Mouse (Mus musculus) right cerebral cortex, postnatal 4 days (tissue): ENCODE results near the gene Polr3gl.
"Not testable (repeated sequence)": the region's sequence is repeated elsewhere in the genome, so short reads cannot be mapped to it uniquely, and the experiment has no call there.

Experiments used
- DNase-seq: peaks from one replicate; pipeline ENCODE4 v3.0.0-alpha.2; 2022

Gene Polr3gl

GRCm38 (mm10) chr3:96593790-96594560, at the start of gene Polr3gl:
Gene Polr3gl (minus strand): TSS chr3:96594181.
- peak; percentile 91 for DNase-seq

DNA sequence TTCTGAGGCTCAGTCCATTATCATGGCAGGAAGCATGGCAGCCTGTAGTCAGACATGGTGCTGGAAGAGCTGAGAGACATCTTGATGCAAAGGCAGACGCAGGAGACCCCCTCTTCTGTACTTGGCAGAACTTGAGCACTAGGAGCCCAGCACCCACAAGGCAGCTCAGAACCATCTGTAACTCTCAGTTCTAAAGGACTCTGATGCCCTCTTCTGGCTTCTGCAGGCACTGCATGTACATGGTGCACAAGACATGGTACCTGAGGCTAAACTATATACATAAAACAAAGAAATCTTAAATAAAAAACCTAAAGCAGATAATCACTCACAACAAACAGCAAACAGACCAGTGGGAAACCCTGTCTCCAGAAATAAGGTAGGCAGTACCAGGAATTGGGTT, 45.2 kb upstream of the Polr3gl start:
- DNase-seq = peak; percentile 58

GRCm38 (mm10) chr3:96636448-96636847, 42.5 kb upstream of the Polr3gl start:
- DNase-seq = peak; percentile 6

- no peak for DNase-seq
These were observed 41.9 kb upstream of the Polr3gl start for GRCm38 (mm10) chr3:96635906-96636305.

GRCm38 (mm10) chr3:96634928-96635879, 41.2 kb upstream of the Polr3gl start, which contains the start of the genes Pex11b and Gm42957:
Gene Pex11b (plus strand): TSS chr3:96635376.
Gene Gm42957 (plus strand): TSS chr3:96635474.
- peak; percentile 80 for DNase-seq

DNA sequence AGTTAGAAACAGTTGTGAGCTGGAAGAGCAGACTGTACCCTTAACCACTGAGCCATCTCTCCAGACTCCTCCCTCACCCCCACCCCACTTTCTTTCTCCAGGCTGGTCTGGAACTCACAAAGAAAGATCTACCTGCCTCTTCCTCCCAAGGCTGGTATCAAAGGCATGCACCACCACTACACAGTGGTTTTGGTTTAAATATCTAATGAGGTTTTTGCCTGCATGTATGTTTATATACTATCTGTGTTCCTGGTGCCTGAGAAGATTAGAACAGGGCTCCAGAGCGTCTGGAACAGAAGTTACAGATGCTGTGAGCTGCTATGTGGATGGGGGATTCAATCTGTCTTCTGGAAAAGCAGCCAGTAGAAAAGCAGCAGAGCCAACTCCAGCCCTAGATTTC, 40.0 kb upstream of the Polr3gl start:
- DNase-seq = no peak

- no peak for DNase-seq
These were observed 38.1 kb upstream of the Polr3gl start for GRCm38 (mm10) chr3:96632058-96632457.

GRCm38 (mm10) chr3:96629729-96630600, 36.0 kb upstream of the Polr3gl start, which contains the start of gene Rbm8a:
Gene Rbm8a (plus strand): TSS chr3:96629933.
- peak; percentile 94 for DNase-seq

GRCm38 (mm10) chr3:96623201-96623600, 29.2 kb upstream of the Polr3gl start:
- DNase-seq = no peak

- DNase-seq = no peak
These were observed 24.0 kb upstream of the Polr3gl start for GRCm38 (mm10) chr3:96617941-96618340.

DNA sequence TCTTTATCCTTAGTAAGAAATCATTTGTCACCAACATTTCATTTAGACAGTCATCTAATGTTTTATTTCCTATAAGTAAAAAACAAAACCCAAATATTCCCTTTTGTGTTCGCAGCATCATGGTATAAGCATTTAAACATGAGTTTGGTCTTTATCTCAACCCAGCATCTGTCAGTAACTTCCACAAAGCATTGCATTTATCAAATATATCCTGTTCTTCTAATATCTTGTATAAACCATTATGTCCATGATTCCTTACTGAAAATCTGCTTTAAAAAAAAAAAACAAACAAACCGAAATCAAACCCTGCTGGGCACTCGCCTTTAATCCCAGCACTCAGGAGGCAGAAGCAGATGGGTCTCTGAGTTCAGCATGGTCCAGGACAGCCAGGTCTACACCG, 12.6 kb upstream of the Polr3gl start:
- DNase-seq = no peak

GRCm38 (mm10) chr3:96606007-96606406, 12.0 kb upstream of the Polr3gl start:
- DNase-seq = not testable (repeated sequence)

- peak; percentile 16 for DNase-seq
These were observed 9.3 kb upstream of the Polr3gl start for GRCm38 (mm10) chr3:96603311-96603710.

DNA sequence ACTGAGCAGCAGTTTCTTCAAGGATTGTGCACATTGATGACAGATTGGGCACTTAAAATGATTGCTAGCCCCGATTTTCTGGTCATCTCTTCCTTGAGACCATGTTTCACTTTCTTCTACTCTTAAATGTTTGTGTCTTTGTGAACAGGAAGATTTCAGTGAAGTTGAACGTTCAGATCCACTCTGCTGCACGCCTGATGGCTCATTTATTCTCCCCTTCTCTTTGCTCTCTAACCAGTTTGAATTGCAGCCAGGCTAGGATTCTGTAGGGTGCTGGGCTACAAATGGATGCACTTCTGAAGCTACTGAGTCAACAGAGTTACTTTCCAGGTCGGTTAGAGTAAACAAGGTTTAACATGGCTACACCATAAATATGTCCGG, 8.7 kb upstream of the Polr3gl start:
- DNase-seq = no peak

DNA sequence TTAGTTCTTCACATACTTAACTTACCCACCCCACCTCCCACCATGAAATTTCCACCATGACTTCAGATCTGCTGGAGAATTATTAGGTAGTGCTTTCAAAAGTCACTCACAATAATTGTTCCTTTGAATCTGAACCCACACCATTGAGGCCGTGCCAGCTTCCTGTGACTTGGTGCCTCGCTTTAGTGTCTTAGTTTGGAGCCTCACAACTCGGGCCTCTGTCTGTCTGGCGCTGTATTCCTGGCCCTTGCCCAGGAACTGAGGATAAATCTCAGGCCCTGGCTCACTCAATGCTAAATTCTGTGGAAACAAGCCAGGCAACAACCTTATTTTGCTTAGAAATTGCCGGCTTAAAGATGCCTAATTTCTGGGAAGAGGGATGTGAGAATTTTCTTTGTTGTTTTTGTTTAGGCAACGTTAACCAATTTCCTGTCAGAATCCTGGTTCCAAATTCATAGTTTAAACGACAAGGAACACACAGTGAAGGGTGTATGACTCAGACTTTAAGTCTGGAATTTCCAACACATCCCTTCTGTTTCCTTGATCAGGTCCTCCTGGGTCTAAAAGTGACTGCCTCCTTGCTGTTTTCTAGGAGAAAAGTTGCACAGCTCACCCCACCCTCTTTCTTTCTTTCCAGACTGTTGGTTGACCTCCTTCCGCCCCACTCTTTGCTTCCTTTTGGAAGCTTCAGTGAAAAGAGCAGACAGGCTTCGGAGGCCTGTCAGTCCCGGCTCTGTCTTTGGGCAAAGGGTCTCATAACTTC, 8.1 kb upstream of the Polr3gl start:
- DNase-seq = peak; percentile 35

DNA sequence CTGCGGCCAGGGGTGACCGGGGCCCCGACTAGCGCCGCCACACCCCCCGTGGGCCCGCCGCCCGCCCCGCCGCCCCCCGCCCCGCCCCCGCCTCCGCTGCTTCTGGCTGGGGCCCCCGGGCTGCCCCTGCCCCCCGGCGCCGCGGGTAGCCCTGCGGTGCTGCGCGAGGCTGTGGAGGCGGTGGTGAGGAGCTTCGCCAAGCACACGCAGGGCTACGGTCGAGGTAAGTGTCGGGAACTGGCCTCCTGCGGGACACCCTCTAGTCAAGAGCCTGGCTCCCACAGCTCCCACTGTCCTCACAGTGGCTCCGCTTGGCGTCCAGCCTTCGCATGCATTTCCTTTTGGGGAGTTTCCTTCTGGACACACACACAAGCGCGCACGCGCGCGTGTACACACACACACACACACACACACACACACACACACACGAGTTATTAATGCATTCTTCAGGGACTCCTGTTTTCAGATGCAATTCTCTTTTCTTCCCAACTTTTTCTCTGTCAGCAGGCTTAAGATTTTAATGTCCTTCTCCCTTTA, 7.3 kb upstream of the Polr3gl start:
- DNase-seq = peak; percentile 67

DNA sequence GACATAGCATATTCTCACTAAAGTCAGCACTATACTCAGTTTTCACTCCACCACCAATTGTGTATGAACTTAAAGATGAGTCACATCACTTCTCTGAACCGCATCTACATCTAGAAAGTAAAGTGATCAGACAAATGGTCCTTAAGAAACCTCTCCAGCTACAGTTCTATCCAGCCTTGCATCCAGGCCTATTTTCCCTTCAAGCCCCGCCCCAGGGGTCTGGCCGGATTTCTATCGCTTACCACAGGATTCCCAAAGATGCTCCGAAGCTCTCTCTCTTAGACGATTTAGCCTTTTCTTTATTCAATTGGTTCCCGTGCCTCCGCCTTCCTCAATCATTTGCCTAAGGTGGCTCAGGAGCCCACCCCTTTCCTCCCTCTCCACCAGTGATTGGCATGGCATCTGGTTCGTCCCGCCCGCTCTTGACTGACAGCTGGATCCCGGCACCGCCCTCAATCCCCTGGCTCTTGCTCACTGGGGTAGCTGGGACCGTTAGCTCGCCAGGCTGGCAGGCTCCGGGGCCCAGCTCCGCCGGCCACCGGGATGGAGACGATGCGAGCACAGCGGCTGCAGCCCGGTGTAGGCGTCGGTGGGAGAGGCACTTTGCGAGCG, 6.8 kb upstream of the Polr3gl start, which contains the start of gene Lix1l:
TSS of gene Lix1l (plus strand) at position 511 of the 612 bp plus-strand sequence.
- peak; percentile 86 for DNase-seq

GRCm38 (mm10) chr3:96599411-96599810, 5.4 kb upstream of the Polr3gl start:
- no peak for DNase-seq

- no peak for DNase-seq
These were observed 5.0 kb upstream of the Polr3gl start for GRCm38 (mm10) chr3:96599069-96599393.

- DNase-seq = peak; percentile 63
These were observed 4.4 kb upstream of the Polr3gl start for GRCm38 (mm10) chr3:96598156-96599068.
